Mouse (Mus musculus): ENCODE measurements around the gene Slc6a1. TPM values are rescaled to one million over a fixed set of nuclear protein-coding genes. Genes with fewer than 3 reads are reported as not detected.

Slc6a1 gene
- polyA plus RNA-seq, 1 experiment from 2014 or later = 2.4 TPM

Other genes starting within 250 kb of the Slc6a1 start
- 0.92 and 1.1 TPM in 2 replicates for gene Atp2b2, start 240.0 kb upstream of the Slc6a1 start, polyA plus RNA-seq (2016; fragmentation: Nextera tagmentation; extraction: Ambion mirVana)
- gene Slc6a11, start 151.4 kb upstream of the Slc6a1 start, polyA plus RNA-seq (2016; fragmentation: Nextera tagmentation; extraction: Ambion mirVana) = 0.20 and 0.42 TPM in 2 replicates
- 0.15 and 0.30 TPM in 2 replicates for gene Hrh1, start 115.3 kb downstream of the Slc6a1 start, polyA plus RNA-seq (2016; fragmentation: Nextera tagmentation; extraction: Ambion mirVana)

All from embryonic facial prominence, embryonic 10.5 days (tissue).